9 mouse cellular contexts compared by ENCODE assay signal in genomic region chr11:114402556-114403320, GRCm38 (mm10).
DNase-seq lines count a peak whose midpoint lies in the region; ATAC-seq and TF ChIP-seq lines count a peak whose summit lies in the region.
"Had no signal": no experiment of that assay in that cellular context is flagged by ENCODE, and none has a peak within 500 bp of the region (broad histone marks: within the 10 kb centered on the region; RNA-seq: fewer than 3 reads in every experiment).

No protein-coding gene starts in this region.

- H3K4me3 ChIP-seq in heart, adult 2 months = no peak overlapping the region
- no peak overlapping the region for H3K4me3 ChIP-seq in heart, embryonic 12.5 days
- H3K4me3 ChIP-seq in forebrain, embryonic 10.5 days = no peak overlapping the region

- H3K9me3 ChIP-seq in heart, embryonic 12.5 days (replicated peaks) = no peaks in the 10 kb centered on the region
- H3K9me3 ChIP-seq in forebrain, embryonic 10.5 days = no peaks in the 10 kb centered on the region

- no peaks in the 10 kb centered on the region for H3K79me2 ChIP-seq in heart, adult 2 months (replicated peaks; ENCODE audit: control insufficient read depth, insufficient read depth, low read length)

- H3K27ac ChIP-seq in heart, adult 2 months = no peak overlapping the region
- no peak overlapping the region for H3K27ac ChIP-seq in heart, embryonic 12.5 days (ENCODE audit: poor library complexity, severe bottlenecking)
- peak overlapping the region; percentile 54 for H3K27ac ChIP-seq in forebrain, embryonic 10.5 days
- H3K27ac ChIP-seq: macrophage had no signal

- no peak overlapping the region for H3K9ac ChIP-seq in heart, adult 2 months (ENCODE audit: low read depth, low read length)
- H3K9ac ChIP-seq in heart, embryonic 12.5 days = no peak overlapping the region

- H3K4me1 ChIP-seq in heart, adult 2 months (ENCODE audit: control insufficient read depth, insufficient read depth, low read length) = no peaks in the 10 kb centered on the region
- H3K4me1 ChIP-seq in heart, embryonic 12.5 days (replicated peaks) = peaks cover 14% of the 10 kb centered on the region
- peaks cover 18% of the 10 kb centered on the region for H3K4me1 ChIP-seq in forebrain, embryonic 10.5 days

- intact Hi-C loops in heart, adult 2 months (cut with DNase I) = no loop called here

- H3K36me3 ChIP-seq in heart, adult 2 months (ENCODE audit: control insufficient read depth, insufficient read depth, low read length) = no peaks in the 10 kb centered on the region
- H3K36me3 ChIP-seq in heart, embryonic 12.5 days = no peaks in the 10 kb centered on the region
- H3K36me3 ChIP-seq in forebrain, embryonic 10.5 days (replicated peaks) = no peaks in the 10 kb centered on the region

- ATAC-seq in heart, embryonic 12.5 days (ENCODE audit: insufficient number of reproducible peaks, low FRiP score) = no peak
- ATAC-seq in monocyte, adult 5-6 weeks (replicated peaks; ENCODE audit: insufficient number of reproducible peaks, low FRiP score, low TSS enrichment, poor library complexity, severe bottlenecking) = no peak

- 55% methylated on average over 15 of the region's 15 CpGs for WGBS in heart, adult 2 months
- WGBS in heart, embryonic 12.5 days = 41% methylated on average over 15 of the region's 15 CpGs
- WGBS in forebrain, embryonic 10.5 days = 37% methylated on average over 15 of the region's 15 CpGs

- H3K4me2 ChIP-seq in heart, embryonic 12.5 days = no peak overlapping the region

- no peak for TF ChIP-seq EP300 in heart, adult 2 months (IDR thresholded peaks at IDR 0.05; ENCODE audit: insufficient read depth, low read depth, low read length)

- TF ChIP-seq POLR2A in heart, adult 2 months (IDR thresholded peaks at IDR 0.05; ENCODE audit: insufficient read depth, low read depth, low read length) = no peak

- TF ChIP-seq CTCF in heart, adult 2 months (IDR thresholded peaks at IDR 0.05) = peak; percentile 43

- DNase-seq in heart, adult 2 months = no peak
- peak; percentile 6 to 8 for DNase-seq in right cerebral cortex, adult 2 months (ENCODE audit: low spot score in 2 of 2)
- no peak for DNase-seq in right cerebral cortex, postnatal 36 days (ENCODE audit: low spot score in 2 of 2)
- DNase-seq in forebrain, embryonic 10.5 days (ENCODE audit: extremely low spot score, low spot score) = peak; percentile 51
- DNase-seq in lung, postnatal 4 days = peak; percentile 34
- DNase-seq in urinary bladder, postnatal 14 days (ENCODE audit: low spot score) = no peak

- H3K27me3 ChIP-seq in heart, adult 2 months (ENCODE audit: control insufficient read depth, insufficient read depth, low read length) = no peaks in the 10 kb centered on the region
- no peaks in the 10 kb centered on the region for H3K27me3 ChIP-seq in heart, embryonic 12.5 days (replicated peaks)
- H3K27me3 ChIP-seq in forebrain, embryonic 10.5 days (ENCODE audit: poor library complexity, severe bottlenecking) = no peaks in the 10 kb centered on the region; the same call in 1 of the 2 replicates

Comparison
In these comparisons a context has a peak if more than half of its experiments do, and no peak if none do; other contexts are left out.
1. DNase-seq: peak in right cerebral cortex, adult 2 months (2 of 2), forebrain, embryonic 10.5 days (single experiment) and lung, postnatal 4 days (2 of 2); none in heart, adult 2 months (0 of 2), right cerebral cortex, postnatal 36 days (0 of 2) and urinary bladder, postnatal 14 days (single experiment).